Mouse (Mus musculus): ENCODE measurements around the gene Ugt3a1. TPM values are rescaled to one million over a fixed set of nuclear protein-coding genes. Genes with fewer than 3 reads are reported as not detected.
"Not testable (repeated sequence)": the region's sequence is repeated elsewhere in the genome, so short reads cannot be mapped to it uniquely, and the experiment has no call there.

Ugt3a1 gene
- polyA plus RNA-seq (2015; fragmentation: Nextera tagmentation; extraction: Ambion mirVana), result not detected in 2 replicates

DNA sequence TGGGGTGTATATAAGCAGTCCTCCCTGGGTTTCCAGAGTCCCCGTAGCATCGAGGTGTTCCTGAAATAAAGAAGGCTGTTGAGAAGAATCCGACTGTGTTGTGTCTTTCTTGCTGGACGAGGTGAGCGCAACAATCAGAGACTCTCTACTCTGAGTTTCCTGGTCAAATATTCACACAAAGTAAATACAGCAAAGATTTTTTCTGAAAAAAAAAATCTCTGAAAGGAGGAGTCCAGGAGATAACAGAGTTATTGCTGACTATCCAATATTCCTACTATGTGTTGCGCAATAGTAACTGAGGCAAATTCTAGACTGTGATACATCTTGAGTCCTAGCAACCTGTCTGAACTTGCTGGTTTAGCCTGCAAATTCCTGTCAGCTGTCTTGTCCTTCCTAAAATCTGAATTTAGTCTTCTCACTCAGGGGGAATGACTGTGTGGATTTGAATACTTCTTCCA lies at the start of gene Ugt3a1:
Gene Ugt3a1 (plus strand): TSS at position 51 of the 458 bp plus-strand sequence.
- Histone ChIP-seq H3K9ac (no peak within 1 kb of the TSS), H3K4me1 (no peaks in the 10 kb centered on the region), H3K4me3 (no peak within 1 kb of the TSS), H3K27me3 (replicated peaks) (no peaks in the 10 kb centered on the region), H3K36me3 (no peaks in the 10 kb centered on the region), H3K4me2 (no peak within 1 kb of the TSS), H3K27ac (replicated peaks) (no peak within 1 kb of the TSS), H3K9me3 (no peaks in the 10 kb centered on the region)
- ATAC-seq (ENCODE audit: extremely low read depth, insufficient number of reproducible peaks, low FRiP score, low TSS enrichment), result no peak
- WGBS, result 81% methylated on average over 6 of the region's 6 CpGs

GRCm38 (mm10) chr15:9230917-9231316 lies 45.8 kb upstream of the Ugt3a1 start:
- ATAC-seq (ENCODE audit: extremely low read depth, insufficient number of reproducible peaks, low FRiP score, low TSS enrichment); H3K4me1 ChIP-seq; H3K27ac ChIP-seq (replicated peaks); H3K4me3 ChIP-seq; H3K27me3 ChIP-seq (replicated peaks); H3K36me3 ChIP-seq; H3K9me3 ChIP-seq; H3K9ac ChIP-seq; H3K4me2 ChIP-seq: not testable (repeated sequence)
- 54% methylated on average over 4 of the region's 4 CpGs for WGBS

DNA sequence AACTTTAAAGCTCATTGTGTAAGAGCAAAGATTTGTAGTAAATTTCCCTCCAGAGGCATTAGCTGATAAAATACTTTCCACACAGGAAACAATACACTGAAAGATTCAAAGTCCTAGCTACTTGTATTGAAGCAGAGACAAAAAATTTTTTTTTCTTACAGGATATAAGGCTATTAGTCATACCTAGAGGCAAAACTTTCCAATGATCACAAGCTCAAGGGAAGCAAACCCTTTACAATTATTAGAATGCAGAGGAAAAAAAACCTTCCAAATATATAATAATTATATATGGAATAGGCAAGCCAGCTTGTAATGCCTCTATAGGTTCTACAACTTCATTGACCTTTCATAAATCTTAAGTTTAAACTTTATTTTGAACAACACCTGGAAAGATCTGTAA lies 30.3 kb upstream of the Ugt3a1 start:
- Histone ChIP-seq H3K27ac (replicated peaks) (no peak overlapping the region), H3K9me3 (0 out of 2 replicates have a peak, but pooled peaks cover 3% of the 10 kb centered on the region), H3K4me3 (no peak overlapping the region), H3K4me1 (no peaks in the 10 kb centered on the region), H3K9ac (no peak overlapping the region), H3K36me3 (no peaks in the 10 kb centered on the region), H3K27me3 (replicated peaks) (no peaks in the 10 kb centered on the region), H3K4me2 (no peak overlapping the region)
- no peak for ATAC-seq (ENCODE audit: extremely low read depth, insufficient number of reproducible peaks, low FRiP score, low TSS enrichment)

GRCm38 (mm10) chr15:9252891-9253290 lies 23.8 kb upstream of the Ugt3a1 start:
- Histone ChIP-seq H3K27me3 (replicated peaks) (no peaks in the 10 kb centered on the region), H3K9ac (no peak overlapping the region), H3K4me1 (0 out of 2 replicates have a peak, but pooled peaks cover 4% of the 10 kb centered on the region), H3K4me2 (no peak overlapping the region), H3K9me3 (no peaks in the 10 kb centered on the region), H3K36me3 (no peaks in the 10 kb centered on the region), H3K4me3 (no peak overlapping the region), H3K27ac (replicated peaks) (no peak overlapping the region)
- ATAC-seq (ENCODE audit: extremely low read depth, insufficient number of reproducible peaks, low FRiP score, low TSS enrichment), result no peak
- WGBS, result 89% methylated on average over 3 of the region's 3 CpGs

- ATAC-seq (ENCODE audit: extremely low read depth, insufficient number of reproducible peaks, low FRiP score, low TSS enrichment), result no peak
- no peak overlapping the region for H3K4me3 ChIP-seq
Measured at GRCm38 (mm10) chr15:9260621-9261020, 16.1 kb upstream of the Ugt3a1 start.

DNA sequence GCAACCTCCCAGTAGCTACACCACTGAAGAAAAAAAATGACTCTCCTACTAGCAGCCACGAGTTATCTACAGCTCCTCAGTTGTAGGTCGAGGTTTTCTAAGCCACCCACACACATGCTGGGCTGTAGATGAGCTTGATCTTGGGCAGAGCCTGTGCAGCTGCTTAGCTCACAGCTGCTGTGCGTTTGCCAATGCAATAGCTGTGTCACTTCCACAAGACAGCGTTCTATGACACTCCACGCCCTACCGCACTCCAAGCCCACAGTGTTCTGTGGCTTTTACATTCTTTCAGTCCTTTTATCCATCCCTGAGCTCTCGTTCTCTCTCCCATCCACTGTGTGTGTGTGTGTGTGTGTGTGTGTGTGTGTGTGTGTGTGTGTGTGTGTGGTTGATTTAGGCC lies 4.8 kb upstream of the Ugt3a1 start:
- Histone ChIP-seq H3K27me3 (replicated peaks) (no peaks in the 10 kb centered on the region), H3K4me3 (no peak overlapping the region), H3K27ac (replicated peaks) (no peak overlapping the region), H3K4me2 (no peak overlapping the region), H3K36me3 (no peaks in the 10 kb centered on the region), H3K4me1 (no peaks in the 10 kb centered on the region), H3K9ac (no peak overlapping the region), H3K9me3 (no peaks in the 10 kb centered on the region)
- WGBS, result 71% methylated on average over 7 of the region's 7 CpGs
- ATAC-seq (ENCODE audit: extremely low read depth, insufficient number of reproducible peaks, low FRiP score, low TSS enrichment), result no peak

More at GRCm38 (mm10) chr15:9260621-9261020, 16.1 kb upstream of the Ugt3a1 start:
- no peaks in the 10 kb centered on the region for H3K27me3 ChIP-seq (replicated peaks)
- no peaks in the 10 kb centered on the region for H3K36me3 ChIP-seq
- H3K4me1 ChIP-seq, result no peaks in the 10 kb centered on the region
- WGBS, result 71% methylated on average over 3 of the region's 3 CpGs
- no peak overlapping the region for H3K4me2 ChIP-seq
- H3K9ac ChIP-seq, result no peak overlapping the region
- H3K9me3 ChIP-seq, result no peaks in the 10 kb centered on the region
- no peak overlapping the region for H3K27ac ChIP-seq (replicated peaks)

- Histone ChIP-seq H3K27me3 (replicated peaks) (no peaks in the 10 kb centered on the region), H3K4me3 (no peak overlapping the region), H3K9me3 (no peaks in the 10 kb centered on the region), H3K36me3 (no peaks in the 10 kb centered on the region), H3K4me2 (no peak overlapping the region), H3K27ac (replicated peaks) (no peak overlapping the region), H3K9ac (no peak overlapping the region), H3K4me1 (no peaks in the 10 kb centered on the region)
- 69% methylated on average over 3 of the region's 3 CpGs for WGBS
- ATAC-seq (ENCODE audit: extremely low read depth, insufficient number of reproducible peaks, low FRiP score, low TSS enrichment), result no peak
Measured at GRCm38 (mm10) chr15:9279026-9279425, 2.3 kb downstream of the Ugt3a1 start.

DNA sequence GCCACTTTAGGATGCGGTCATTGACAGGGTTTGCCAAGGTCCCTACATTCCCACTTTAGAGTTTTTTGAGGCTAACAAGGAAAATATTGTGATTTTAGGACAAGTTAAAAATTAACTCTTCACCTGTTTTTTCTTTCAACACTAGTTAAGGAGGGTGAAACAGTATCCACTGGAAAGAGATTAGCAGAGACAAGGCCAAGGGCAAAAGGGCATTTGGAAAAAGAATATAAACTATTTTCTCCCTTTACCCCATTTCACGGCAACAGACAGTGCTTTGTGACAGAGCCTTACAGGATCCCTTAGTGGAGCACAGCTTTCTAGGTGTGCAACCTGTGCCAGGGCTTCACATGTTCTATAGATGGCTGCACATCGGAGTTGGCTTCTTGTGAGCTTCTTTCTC lies 2.9 kb downstream of the Ugt3a1 start:
- Histone ChIP-seq H3K4me1 (no peaks in the 10 kb centered on the region), H3K27ac (replicated peaks) (no peak overlapping the region), H3K9ac (no peak overlapping the region), H3K27me3 (replicated peaks) (no peaks in the 10 kb centered on the region), H3K9me3 (no peaks in the 10 kb centered on the region), H3K4me2 (no peak overlapping the region), H3K4me3 (no peak overlapping the region), H3K36me3 (no peaks in the 10 kb centered on the region)
- WGBS, result 82% methylated on average over 3 of the region's 3 CpGs
- no peak for ATAC-seq (ENCODE audit: extremely low read depth, insufficient number of reproducible peaks, low FRiP score, low TSS enrichment)

DNA sequence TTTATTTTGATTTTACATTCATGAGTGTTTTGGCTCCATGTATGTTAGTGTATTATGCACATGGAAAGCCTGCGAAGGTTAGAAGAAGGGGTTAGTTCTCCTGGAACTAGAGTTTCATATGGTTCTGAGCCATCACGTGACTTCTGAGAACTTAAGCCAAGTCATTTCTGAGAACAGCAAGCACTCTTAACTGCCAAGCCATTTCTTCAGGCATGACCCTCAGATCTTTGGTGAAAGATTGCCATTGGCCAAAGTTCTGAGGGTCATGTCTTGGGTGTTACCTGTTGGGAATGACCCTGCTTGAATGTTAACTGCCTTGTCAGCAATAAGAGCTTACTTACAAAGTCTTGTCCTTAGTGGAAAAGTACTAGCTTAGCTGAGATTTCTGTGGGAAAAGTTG lies 6.5 kb downstream of the Ugt3a1 start:
- Histone ChIP-seq H3K27me3 (replicated peaks) (no peaks in the 10 kb centered on the region), H3K27ac (replicated peaks) (no peak overlapping the region), H3K36me3 (no peaks in the 10 kb centered on the region), H3K4me1 (no peaks in the 10 kb centered on the region), H3K4me3 (no peak overlapping the region), H3K9me3 (no peaks in the 10 kb centered on the region), H3K9ac (no peak overlapping the region), H3K4me2 (no peak overlapping the region)
- 85% methylated on average over 2 of the region's 2 CpGs for WGBS
- ATAC-seq (ENCODE audit: extremely low read depth, insufficient number of reproducible peaks, low FRiP score, low TSS enrichment), result no peak

- Histone ChIP-seq H3K4me1 (no peaks in the 10 kb centered on the region), H3K4me2 (no peak overlapping the region), H3K36me3 (no peaks in the 10 kb centered on the region), H3K9me3 (no peaks in the 10 kb centered on the region), H3K27me3 (replicated peaks) (no peaks in the 10 kb centered on the region), H3K4me3 (no peak overlapping the region), H3K9ac (no peak overlapping the region), H3K27ac (replicated peaks) (no peak overlapping the region)
- ATAC-seq (ENCODE audit: extremely low read depth, insufficient number of reproducible peaks, low FRiP score, low TSS enrichment), result no peak
- WGBS, result 62% methylated on average over 2 of the region's 2 CpGs
Measured at GRCm38 (mm10) chr15:9289660-9290059, 13.0 kb downstream of the Ugt3a1 start.

DNA sequence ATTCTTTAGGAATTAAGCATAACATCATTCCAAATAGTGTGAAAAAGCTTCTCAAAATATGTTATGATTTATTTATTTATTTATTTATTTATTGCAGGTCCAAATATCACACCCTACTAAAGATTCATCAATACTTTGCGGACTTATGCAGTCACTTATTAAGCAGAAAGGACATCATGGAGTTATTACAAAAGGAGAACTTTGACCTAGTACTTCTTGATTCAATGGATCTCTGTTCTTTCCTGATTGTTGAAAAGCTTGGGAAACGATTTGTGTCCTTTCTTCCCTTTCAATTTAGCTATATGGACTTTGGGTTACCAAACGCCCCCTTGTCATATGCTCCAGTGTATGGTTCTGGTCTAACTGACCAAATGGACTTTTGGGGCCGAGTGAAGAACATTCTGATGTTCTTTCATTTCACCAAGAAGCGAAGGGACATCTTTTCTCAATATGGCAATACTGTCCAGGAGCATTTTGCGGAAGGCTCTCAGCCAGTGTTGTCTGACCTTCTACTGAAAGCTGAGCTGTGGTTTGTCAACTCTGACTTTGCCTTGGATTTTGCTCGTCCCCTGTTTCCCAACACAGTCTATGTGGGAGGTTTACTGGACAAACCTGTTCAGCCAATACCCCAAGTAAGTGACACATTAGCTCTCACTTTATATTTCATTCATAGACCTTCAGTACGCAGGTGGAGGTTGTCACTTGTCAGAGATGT lies 29.4 kb downstream of the Ugt3a1 start:
- no peak overlapping the region for H3K4me2 ChIP-seq
- 67% methylated on average over 8 of the region's 8 CpGs for WGBS

GRCm38 (mm10) chr15:9334596-9334995 lies 57.9 kb downstream of the Ugt3a1 start:
- Histone ChIP-seq H3K4me2 (no peak overlapping the region), H3K9me3 (no peaks in the 10 kb centered on the region), H3K4me3 (no peak overlapping the region), H3K27me3 (replicated peaks) (no peaks in the 10 kb centered on the region), H3K4me1 (no peaks in the 10 kb centered on the region), H3K9ac (no peak overlapping the region), H3K27ac (replicated peaks) (no peak overlapping the region), H3K36me3 (no peaks in the 10 kb centered on the region)
- no peak for ATAC-seq (ENCODE audit: extremely low read depth, insufficient number of reproducible peaks, low FRiP score, low TSS enrichment)
- WGBS, result 66% methylated on average over 2 of the region's 2 CpGs

More for the DNA sequence above, 29.4 kb downstream of the Ugt3a1 start:
- H3K27ac ChIP-seq (replicated peaks), result no peak overlapping the region
- no peaks in the 10 kb centered on the region for H3K36me3 ChIP-seq
- no peaks in the 10 kb centered on the region for H3K4me1 ChIP-seq
- no peak for ATAC-seq (ENCODE audit: extremely low read depth, insufficient number of reproducible peaks, low FRiP score, low TSS enrichment)
- H3K27me3 ChIP-seq (replicated peaks), result no peaks in the 10 kb centered on the region
- H3K4me3 ChIP-seq, result no peak overlapping the region
- H3K9ac ChIP-seq, result no peak overlapping the region
- no peaks in the 10 kb centered on the region; the same call in 1 of the 2 replicates for H3K9me3 ChIP-seq

Data from heart, embryonic 13.5 days (tissue).